8 mouse cellular contexts compared by ENCODE assay signal in genomic region chr12:111038976-111039612, GRCm38 (mm10). TPM values are rescaled to one million over a fixed set of nuclear protein-coding genes. Genes with fewer than 3 reads are reported as not detected.
A peak's percentile ranks its signal among the peaks of the same experiment; 100 is the strongest.
DNase-seq lines count a peak whose midpoint lies in the region; ATAC-seq lines count a peak whose summit lies in the region.

Rcor1 (plus strand) TSS chr12:111039351.

- H3K4me1 ChIP-seq in hindbrain, embryonic 16.5 days (ENCODE audit: control insufficient read depth, insufficient read depth, low read depth, low read length): peaks cover 15% of the 10 kb centered on the region

- H3K4me3 ChIP-seq in hindbrain, embryonic 16.5 days (ENCODE audit: low read length): peak within 1 kb of the TSS; percentile 71
- peak within 1 kb of the TSS; percentile 65 for H3K4me3 ChIP-seq in macrophage (ENCODE audit: inconsistent target)

- peak; percentile 98 for DNase-seq in WW6 (ENCODE audit: low read depth, low spot score)
- DNase-seq in cerebellum, postnatal 4 days (ENCODE audit: low spot score in 2 of 2): peak; percentile 98 to 99
- peak; percentile 99 for DNase-seq in gastrocnemius, adult 18-20 months (ENCODE audit: low spot score)
- DNase-seq in left cerebral cortex, adult 18-20 months (ENCODE audit: low spot score in 2 of 2): peak; percentile 98 to 99
- peak; percentile 100 for DNase-seq in right cerebral cortex, adult 18-20 months
- peak; percentile 96 for DNase-seq in urinary bladder, postnatal 10 days (ENCODE audit: low spot score)

- peak within 1 kb of the TSS; percentile 97 for H3K4me2 ChIP-seq in hindbrain, embryonic 16.5 days (ENCODE audit: low read length)

- peak; percentile 98 for ATAC-seq in hindbrain, embryonic 16.5 days

- 0 out of 2 replicates have a peak, but pooled peaks cover 2% of the 10 kb centered on the region for H3K36me3 ChIP-seq in hindbrain, embryonic 16.5 days (ENCODE audit: control insufficient read depth, insufficient read depth, low read length)
- 0 out of 2 replicates have a peak, but pooled peaks cover 5% of the 10 kb centered on the region for H3K36me3 ChIP-seq in macrophage (ENCODE audit: inconsistent target)

- H3K79me2 ChIP-seq in macrophage (ENCODE audit: inconsistent target): peaks cover 43% of the 10 kb centered on the region

- H3K9ac ChIP-seq in hindbrain, embryonic 16.5 days (ENCODE audit: low read depth, low read length): peak within 1 kb of the TSS; percentile 87

- peak within 1 kb of the TSS; percentile 99 for H3K27ac ChIP-seq in hindbrain, embryonic 16.5 days (ENCODE audit: low read depth, low read length)
- H3K27ac ChIP-seq in macrophage: peak within 1 kb of the TSS; percentile 87

- H3K27me3 ChIP-seq in hindbrain, embryonic 16.5 days (replicated peaks; ENCODE audit: control insufficient read depth, insufficient read depth, low read length): no peaks in the 10 kb centered on the region

- no peaks in the 10 kb centered on the region for H3K9me3 ChIP-seq in hindbrain, embryonic 16.5 days (ENCODE audit: control insufficient read depth, low read length)

- under 1% methylated on average over 48 of the region's 76 CpGs for WGBS in hindbrain, embryonic 16.5 days
- 1% methylated on average over 47 of the region's 76 CpGs for WGBS in macrophage (ENCODE audit: missing documents)

RNA-seq across cellular contexts. Expression of gene Rcor1, which starts in this region (rescaled TPM):
- 1 to 10 TPM; 6.1 to 8.1 TPM for total RNA-seq in gastrocnemius, adult 18-20 months (2021)
- 4.1 and 4.5 TPM in 2 replicates for polyA plus RNA-seq in hindbrain, embryonic 16.5 days (2015; fragmentation: Nextera tagmentation; extraction: Ambion mirVana)
- total RNA-seq in left cerebral cortex, adult 18-20 months (2021): 10 to 100 TPM; 16.4 to 18.9 TPM
- total RNA-seq in macrophage (2018; cell fraction: chromatin; rRNA removed): 10 to 100 TPM; 10.2 to 46.2 (median 38.7) TPM
- 10 to 100 TPM; 20.2 to 42.9 (median 30.3) TPM for total RNA-seq in macrophage (2018; cell fraction: cytosol; rRNA removed)
- 10 to 100 TPM; 18.4 to 63.4 (median 41.9) TPM for total RNA-seq in macrophage (2018; cell fraction: nucleus; rRNA removed)
- polyA plus RNA-seq in macrophage (2018): 22.6 to 25.5 TPM (median 23.9 TPM) in 3 replicates

Comparison
In these comparisons a context has a peak if more than half of its experiments do, and no peak if none do; other contexts are left out.
1. Peak in every context shown above with its lines: DNase-seq, ATAC-seq, H3K4me3 ChIP-seq and H3K27ac ChIP-seq.